Mouse (Mus musculus) small intestine, adult 2 months (tissue): ENCODE data around the gene Ccdc85b.

ENCODE experiments used
- CTCF ChIP-seq: fragments of 200-500 bp; IDR thresholded peaks from 2 replicates; pipeline ENCODE4 v1.5.1; 2012; ENCODE audit warnings: low read depth, mild to moderate bottlenecking, control low read depth, inconsistent platforms, low read length, moderate library complexity, mixed read lengths; ENCODE audit not compliant: insufficient replicate concordance, insufficient read length; ENCODE audit errors: extremely low read depth
- POLR2A ChIP-seq: fragments of 200-500 bp; IDR thresholded peaks from 2 replicates; pipeline ENCODE4 v1.6.1; 2012; ENCODE audit warnings: low read depth, mild to moderate bottlenecking, control low read depth, inconsistent platforms, low read length, moderate library complexity

DNA sequence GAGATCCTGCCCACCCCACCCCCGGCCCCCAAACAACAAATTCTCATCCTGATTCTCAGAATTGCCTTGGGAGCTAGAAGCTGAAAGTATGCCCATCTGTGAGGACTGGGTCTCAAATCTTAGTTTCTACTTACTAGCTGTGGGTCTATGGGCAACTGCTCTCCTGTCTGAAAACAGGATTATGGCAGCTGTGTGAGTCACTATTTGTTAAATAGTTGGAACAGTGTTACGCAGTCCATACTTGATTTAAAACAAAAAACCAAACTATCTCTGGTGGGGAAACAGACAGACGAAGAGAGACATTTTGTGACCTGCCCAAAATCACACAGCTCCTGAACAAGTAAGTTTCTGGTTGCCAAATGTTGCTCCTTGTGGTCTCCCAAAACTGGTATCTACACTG, 8.0 kb downstream of the Ccdc85b start:
- TF ChIP-seq POLR2A, result no peak
- no peak for TF ChIP-seq CTCF
